Mouse (Mus musculus): ENCODE results near the gene Stmn3.
A peak's percentile ranks its signal among the peaks of the same experiment; 100 is the strongest.

Gene Stmn3

GRCm38 (mm10) chr2:181314080-181314810 is at the start of gene Stmn3:
Stmn3 (minus strand) TSS chr2:181314500.
- DNase-seq (ENCODE audit: low spot score) = no peak

GRCm38 (mm10) chr2:181363946-181364345 is 49.6 kb upstream of the Stmn3 start:
- DNase-seq (ENCODE audit: low spot score) = no peak

- DNase-seq (ENCODE audit: low spot score) = no peak
Measured at GRCm38 (mm10) chr2:181356780-181357179, 42.5 kb upstream of the Stmn3 start.

- DNase-seq (ENCODE audit: low spot score) = no peak
Measured at GRCm38 (mm10) chr2:181342766-181343165, 28.5 kb upstream of the Stmn3 start.

GRCm38 (mm10) chr2:181340426-181340825 is 26.1 kb upstream of the Stmn3 start:
- DNase-seq (ENCODE audit: low spot score) = no peak

GRCm38 (mm10) chr2:181334023-181334422 is 19.7 kb upstream of the Stmn3 start:
- peak; percentile 65 for DNase-seq (ENCODE audit: low spot score)

GRCm38 (mm10) chr2:181332542-181332941 is 18.2 kb upstream of the Stmn3 start:
- no peak for DNase-seq (ENCODE audit: low spot score)

- no peak for DNase-seq (ENCODE audit: low spot score)
Measured at GRCm38 (mm10) chr2:181326098-181326497, 11.8 kb upstream of the Stmn3 start.

GRCm38 (mm10) chr2:181322136-181322535 is 7.8 kb upstream of the Stmn3 start:
- no peak for DNase-seq (ENCODE audit: low spot score)

GRCm38 (mm10) chr2:181320103-181320499 is 5.8 kb upstream of the Stmn3 start:
- DNase-seq (ENCODE audit: low spot score) = no peak

GRCm38 (mm10) chr2:181319248-181320102 is 5.2 kb upstream of the Stmn3 start, which contains the start of gene Rtel1:
Rtel1 (plus strand) TSS chr2:181319739.
- DNase-seq (ENCODE audit: low spot score) = peak; percentile 80

GRCm38 (mm10) chr2:181313344-181314079 is 788 bp downstream of the Stmn3 start:
- no peak for DNase-seq (ENCODE audit: low spot score)

GRCm38 (mm10) chr2:181313006-181313343 is 1.3 kb downstream of the Stmn3 start:
- DNase-seq (ENCODE audit: low spot score) = no peak

- no peak for DNase-seq (ENCODE audit: low spot score)
Measured at GRCm38 (mm10) chr2:181312435-181312834, 1.9 kb downstream of the Stmn3 start.

- DNase-seq (ENCODE audit: low spot score) = peak; percentile 29
Measured at GRCm38 (mm10) chr2:181307144-181307804, 7.0 kb downstream of the Stmn3 start.

- DNase-seq (ENCODE audit: low spot score) = no peak
Measured at GRCm38 (mm10) chr2:181304944-181305343, 9.4 kb downstream of the Stmn3 start.

GRCm38 (mm10) chr2:181302041-181302440 is 12.3 kb downstream of the Stmn3 start:
- peak; percentile 39 for DNase-seq (ENCODE audit: low spot score)

- DNase-seq (ENCODE audit: low spot score) = no peak
Measured at GRCm38 (mm10) chr2:181290937-181291336, 23.4 kb downstream of the Stmn3 start.

GRCm38 (mm10) chr2:181288691-181289090 is 25.6 kb downstream of the Stmn3 start:
- no peak for DNase-seq (ENCODE audit: low spot score)

- DNase-seq (ENCODE audit: low spot score) = peak; percentile 98
Measured at GRCm38 (mm10) chr2:181287958-181288350, 26.3 kb downstream of the Stmn3 start, which contains the start of gene Gmeb2. Gmeb2 (minus strand) TSS chr2:181288035.

GRCm38 (mm10) chr2:181287338-181287957 is 26.9 kb downstream of the Stmn3 start:
- peak; percentile 68 for DNase-seq (ENCODE audit: low spot score)
